ENCODE assay signal across 22 mouse cellular contexts in genomic region chr16:31549975-31550374, GRCm38 (mm10).
A peak's percentile ranks its signal among the peaks of the same experiment; 100 is the strongest.
DNase-seq lines count a peak whose midpoint lies in the region; ATAC-seq and TF ChIP-seq lines count a peak whose summit lies in the region.
"Had no signal": no experiment of that assay in that cellular context is flagged by ENCODE, and none has a peak within 500 bp of the region (broad histone marks: within the 10 kb centered on the region; RNA-seq: fewer than 3 reads in every experiment).

No protein-coding gene starts in this region.

- no peak for DNase-seq in liver, postnatal 0 days
- DNase-seq in liver, embryonic 14.5 days (ENCODE audit: low read depth in 3 of 3, low spot score in 3 of 3) = peak in 1 of 3 experiments; percentile 28
- DNase-seq in liver, embryonic 11.5 days (ENCODE audit: low spot score) = no peak
- DNase-seq in MEL (ENCODE audit: low read depth, low spot score) = no peak
- DNase-seq: adrenal gland, adult 8-10 months; adrenal gland, postnatal 14 days; adrenal gland, postnatal 36 days; cerebellum, adult 11 months; cerebellum, adult 18-20 months; cerebellum, adult 8-10 months; cerebellum, adult 9-11 months; cerebellum, postnatal 25 days had no signal

- H3K79me2 ChIP-seq in MEL (ENCODE audit: control insufficient read depth, insufficient read depth, low read length, poor library complexity) = no peaks in the 10 kb centered on the region

- H3K27ac ChIP-seq in liver, embryonic 12.5 days = no peak overlapping the region
- no peak overlapping the region for H3K27ac ChIP-seq in liver, postnatal 0 days (ENCODE audit: low read depth)
- no peak overlapping the region for H3K27ac ChIP-seq in liver, embryonic 14.5 days
- H3K27ac ChIP-seq in liver, embryonic 11.5 days (ENCODE audit: low read depth, low read length) = no peak overlapping the region
- no peak overlapping the region for H3K27ac ChIP-seq in MEL (ENCODE audit: control insufficient read depth, low read depth, low read length)
- no peak overlapping the region for H3K27ac ChIP-seq in forebrain, embryonic 13.5 days
- H3K27ac ChIP-seq: embryonic facial prominence, embryonic 12.5 days had no signal

- H3K4me3 ChIP-seq in liver, embryonic 12.5 days = no peak overlapping the region
- H3K4me3 ChIP-seq in liver, postnatal 0 days (ENCODE audit: low read depth, low read length) = no peak overlapping the region
- H3K4me3 ChIP-seq in liver, embryonic 14.5 days (ENCODE audit: insufficient read depth in 1 of 2, low read depth in 2 of 2, low read length in 2 of 2) = no peak overlapping the region
- no peak overlapping the region for H3K4me3 ChIP-seq in liver, embryonic 11.5 days (ENCODE audit: low read depth, low read length)
- H3K4me3 ChIP-seq in MEL (ENCODE audit: control insufficient read depth in 1 of 2, insufficient read depth in 1 of 2, low read depth in 2 of 2, low read length in 2 of 2) = no peak overlapping the region
- H3K4me3 ChIP-seq in forebrain, embryonic 13.5 days = no peak overlapping the region
- H3K4me3 ChIP-seq: embryonic facial prominence, embryonic 10.5 days; embryonic facial prominence, embryonic 12.5 days had no signal

- TF ChIP-seq POLR2A in MEL (IDR thresholded peaks at IDR 0.05; ENCODE audit: control insufficient read depth in 1 of 2, insufficient read depth in 1 of 2, low read depth in 1 of 2, low read length in 2 of 2, poor library complexity in 1 of 2) = no peak

- peak; percentile 16; the same call in 1 of the 2 replicates for ATAC-seq in liver, embryonic 12.5 days
- no peak for ATAC-seq in liver, postnatal 0 days
- ATAC-seq in liver, embryonic 14.5 days (ENCODE audit: insufficient read depth) = peak; percentile 19; the same call in 1 of the 2 replicates
- ATAC-seq in liver, embryonic 11.5 days (replicated peaks; ENCODE audit: low FRiP score) = no peak
- no peak for ATAC-seq in forebrain, embryonic 13.5 days
- ATAC-seq in CD4-positive, CD25-positive, alpha-beta regulatory T cell, adult 4 months = no peak
- ATAC-seq: activated CD4-positive, CD25-positive, alpha-beta regulatory T cell, adult 4 months; forebrain, embryonic 14.5 days; forebrain, embryonic 16.5 days; Patski had no signal

- peak overlapping the region; percentile 17; the same call in 1 of the 2 replicates for H3K4me2 ChIP-seq in liver, embryonic 12.5 days
- no peak overlapping the region for H3K4me2 ChIP-seq in liver, postnatal 0 days (ENCODE audit: low read depth, low read length)
- no peak overlapping the region for H3K4me2 ChIP-seq in liver, embryonic 14.5 days (ENCODE audit: low read depth)
- no peak overlapping the region for H3K4me2 ChIP-seq in liver, embryonic 11.5 days
- H3K4me2 ChIP-seq in forebrain, embryonic 13.5 days = no peak overlapping the region
- H3K4me2 ChIP-seq: embryonic facial prominence, embryonic 12.5 days had no signal

- TF ChIP-seq EP300 in liver, postnatal 0 days (IDR thresholded peaks at IDR 0.05; ENCODE audit: low read depth) = no peak
- TF ChIP-seq EP300 in liver, embryonic 14.5 days (IDR thresholded peaks at IDR 0.05; ENCODE audit: low read depth) = no peak
- peak; percentile 10 to 23; a peak in 2 of 4 replicates for TF ChIP-seq EP300 in MEL (IDR thresholded peaks at IDR 0.05; ENCODE audit: low read depth in 1 of 2, low read length in 2 of 2)

- TF ChIP-seq RAD21 in MEL (IDR thresholded peaks at IDR 0.05; ENCODE audit: low read depth, low read length) = no peak

- no peaks in the 10 kb centered on the region for H3K36me3 ChIP-seq in liver, embryonic 12.5 days
- no peaks in the 10 kb centered on the region for H3K36me3 ChIP-seq in liver, postnatal 0 days (replicated peaks; ENCODE audit: insufficient read depth, low read length)
- no peaks in the 10 kb centered on the region for H3K36me3 ChIP-seq in liver, embryonic 14.5 days (replicated peaks; ENCODE audit: control insufficient read depth, insufficient read depth, low read depth)
- no peaks in the 10 kb centered on the region for H3K36me3 ChIP-seq in liver, embryonic 11.5 days (ENCODE audit: control insufficient read depth, insufficient read depth, low read length)
- H3K36me3 ChIP-seq in MEL (ENCODE audit: control insufficient read depth in 1 of 2, insufficient read depth in 2 of 2, low read length in 2 of 2) = no peaks in the 10 kb centered on the region; a peak in 1 of 4 replicates
- H3K36me3 ChIP-seq in forebrain, embryonic 13.5 days (ENCODE audit: poor library complexity, severe bottlenecking) = no peaks in the 10 kb centered on the region
- H3K36me3 ChIP-seq: embryonic facial prominence, embryonic 10.5 days; embryonic facial prominence, embryonic 12.5 days had no signal

- WGBS in liver, embryonic 12.5 days (ENCODE audit: insufficient replicate concordance) = 15% methylated on average over 5 of the region's 5 CpGs
- WGBS in liver, postnatal 0 days (ENCODE audit: insufficient replicate concordance) = 25% methylated on average over 5 of the region's 5 CpGs
- 10% methylated on average over 5 of the region's 5 CpGs for WGBS in liver, embryonic 14.5 days (ENCODE audit: insufficient replicate concordance)
- 27% methylated on average over 5 of the region's 5 CpGs for WGBS in liver, embryonic 11.5 days
- WGBS in forebrain, embryonic 13.5 days = 91% methylated on average over 5 of the region's 5 CpGs

- no peak for TF ChIP-seq CTCF in liver, postnatal 0 days (IDR thresholded peaks at IDR 0.05; ENCODE audit: low read depth)
- TF ChIP-seq CTCF in liver, embryonic 14.5 days (IDR thresholded peaks at IDR 0.05; ENCODE audit: low read depth) = no peak
- TF ChIP-seq CTCF in MEL (IDR thresholded peaks at IDR 0.05 in 2 of 3, conservative IDR thresholded peaks at IDR 0.05 in 1 of 3; ENCODE audit: control insufficient read depth in 1 of 3, insufficient read depth in 1 of 3, low read depth in 2 of 3, low read length in 3 of 3, poor library complexity in 1 of 3, severe bottlenecking in 1 of 3) = no peak

- H3K27me3 ChIP-seq in liver, embryonic 12.5 days (replicated peaks) = peaks cover 56% of the 10 kb centered on the region
- H3K27me3 ChIP-seq in liver, postnatal 0 days (ENCODE audit: insufficient read depth, low read length) = peaks cover 21% of the 10 kb centered on the region
- H3K27me3 ChIP-seq in liver, embryonic 14.5 days (ENCODE audit: control insufficient read depth, insufficient read depth, low read length) = peaks cover 31% of the 10 kb centered on the region
- peaks cover 25% of the 10 kb centered on the region for H3K27me3 ChIP-seq in liver, embryonic 11.5 days (replicated peaks; ENCODE audit: control insufficient read depth, insufficient read depth, low read length)
- H3K27me3 ChIP-seq in MEL (ENCODE audit: control insufficient read depth in 1 of 2, insufficient read depth in 2 of 2, low read length in 2 of 2) = peaks cover 2 to 4% of the 10 kb centered on the region in 2 experiments; a peak in 2 of 4 replicates
- no peaks in the 10 kb centered on the region for H3K27me3 ChIP-seq in forebrain, embryonic 13.5 days
- H3K27me3 ChIP-seq: CH12.LX, Patski had no signal

- H3K4me1 ChIP-seq in liver, embryonic 12.5 days = peaks cover 46% of the 10 kb centered on the region
- peaks cover 12% of the 10 kb centered on the region for H3K4me1 ChIP-seq in liver, postnatal 0 days (ENCODE audit: insufficient read depth)
- peaks cover 22 to 33% of the 10 kb centered on the region in 2 experiments for H3K4me1 ChIP-seq in liver, embryonic 14.5 days (replicated peaks; ENCODE audit: control insufficient read depth in 2 of 2, insufficient read depth in 2 of 2, low read length in 1 of 2)
- peaks cover 18% of the 10 kb centered on the region for H3K4me1 ChIP-seq in liver, embryonic 11.5 days (replicated peaks; ENCODE audit: control insufficient read depth, insufficient read depth, low read length)
- peaks cover 0 to 13% of the 10 kb centered on the region in 2 experiments; a peak in 3 of 4 replicates for H3K4me1 ChIP-seq in MEL (ENCODE audit: control insufficient read depth in 1 of 2, insufficient read depth in 2 of 2, low read length in 2 of 2)
- peaks cover 54% of the 10 kb centered on the region for H3K4me1 ChIP-seq in forebrain, embryonic 13.5 days

- H3K9ac ChIP-seq in liver, embryonic 12.5 days = no peak overlapping the region
- no peak overlapping the region for H3K9ac ChIP-seq in liver, postnatal 0 days (replicated peaks)
- H3K9ac ChIP-seq in liver, embryonic 14.5 days (replicated peaks) = no peak overlapping the region
- H3K9ac ChIP-seq in liver, embryonic 11.5 days (ENCODE audit: low read depth, low read length) = no peak overlapping the region
- no peak overlapping the region for H3K9ac ChIP-seq in MEL (ENCODE audit: control insufficient read depth, low read depth, low read length, poor library complexity, severe bottlenecking)
- H3K9ac ChIP-seq in forebrain, embryonic 13.5 days = no peak overlapping the region
- H3K9ac ChIP-seq: embryonic facial prominence, embryonic 12.5 days had no signal

- no peaks in the 10 kb centered on the region for H3K9me3 ChIP-seq in liver, embryonic 12.5 days (replicated peaks)
- H3K9me3 ChIP-seq in liver, postnatal 0 days (ENCODE audit: low read length) = no peaks in the 10 kb centered on the region
- no peaks in the 10 kb centered on the region for H3K9me3 ChIP-seq in liver, embryonic 14.5 days (ENCODE audit: control insufficient read depth, low read length)
- no peaks in the 10 kb centered on the region for H3K9me3 ChIP-seq in liver, embryonic 11.5 days (ENCODE audit: control insufficient read depth, low read length)
- H3K9me3 ChIP-seq in MEL (replicated peaks; ENCODE audit: insufficient read depth, low read length) = no peaks in the 10 kb centered on the region
- no peaks in the 10 kb centered on the region for H3K9me3 ChIP-seq in forebrain, embryonic 13.5 days (replicated peaks)
- H3K9me3 ChIP-seq: embryonic facial prominence, embryonic 10.5 days; embryonic facial prominence, embryonic 12.5 days had no signal

TF ChIP-seq in MEL, 35 proteins besides CTCF, POLR2A, EP300 and RAD21:
- TF ChIP-seq TCF12 (IDR thresholded peaks at IDR 0.05; ENCODE audit: low read depth, low read length) (peak; percentile 51; the same call in 1 of the 2 replicates), JUND (IDR thresholded peaks at IDR 0.05; ENCODE audit: low read depth, low read length) (no peak)
TF ChIP-seq in MEL: peak in this region for 1.

Comparison
In these comparisons a context has a peak if more than half of its experiments do, and no peak if none do; other contexts are left out.
1. ATAC-seq: peak in liver, embryonic 12.5 days (single experiment) and liver, embryonic 14.5 days (single experiment); none in liver, postnatal 0 days (single experiment), liver, embryonic 11.5 days (single experiment), forebrain, embryonic 13.5 days (single experiment) and CD4-positive, CD25-positive, alpha-beta regulatory T cell, adult 4 months (single experiment).